Mouse (Mus musculus): ENCODE data around the gene Enc1. TPM values are rescaled to one million over a fixed set of nuclear protein-coding genes. Genes with fewer than 3 reads are reported as not detected.

Enc1 gene
- 11.2 and 18.6 TPM in 2 replicates for polyA plus RNA-seq (2016; fragmentation: Nextera tagmentation; extraction: Ambion mirVana)

- peak within 1 kb of the TSS; percentile 100 for H3K27ac ChIP-seq
- peaks cover 18% of the 10 kb centered on the region for H3K36me3 ChIP-seq
Measured at GRCm38 (mm10) chr13:97240965-97241786, at the start of gene Enc1. Gene Enc1, plus strand, starts transcription at chr13:97241105.

GRCm38 (mm10) chr13:97192649-97193048 lies 48.3 kb upstream of the Enc1 start:
- 90% methylated on average over 11 of the region's 11 CpGs for WGBS
- Histone ChIP-seq H3K27ac (no peak overlapping the region), H3K4me1 (replicated peaks) (peaks cover 11% of the 10 kb centered on the region)

More at GRCm38 (mm10) chr13:97240965-97241786, at the start of gene Enc1:
- Histone ChIP-seq H3K27me3 (ENCODE audit: insufficient read depth, poor library complexity, severe bottlenecking) (peaks cover 20% of the 10 kb centered on the region), H3K4me3 (peak within 1 kb of the TSS; percentile 93), H3K9me3 (no peaks in the 10 kb centered on the region), H3K4me1 (replicated peaks) (peaks cover 76% of the 10 kb centered on the region)
- DNase-seq (ENCODE audit: low spot score) = peak; percentile 95
- WGBS = under 1% methylated on average over 89 of the region's 89 CpGs

GRCm38 (mm10) chr13:97193420-97193819 lies 47.5 kb upstream of the Enc1 start:
- Histone ChIP-seq H3K27me3 (ENCODE audit: insufficient read depth, poor library complexity, severe bottlenecking) (peaks cover 10% of the 10 kb centered on the region), H3K27ac (no peak overlapping the region), H3K36me3 (0 out of 2 replicates have a peak, but pooled peaks cover 3% of the 10 kb centered on the region), H3K4me1 (replicated peaks) (peaks cover 18% of the 10 kb centered on the region), H3K4me3 (no peak overlapping the region), H3K9me3 (no peaks in the 10 kb centered on the region)
- no peak for DNase-seq (ENCODE audit: low spot score)
- WGBS = 75% methylated on average over 7 of the region's 7 CpGs

More at GRCm38 (mm10) chr13:97192649-97193048, 48.3 kb upstream of the Enc1 start:
- H3K36me3 ChIP-seq = 0 out of 2 replicates have a peak, but pooled peaks cover 3% of the 10 kb centered on the region
- H3K27me3 ChIP-seq (ENCODE audit: insufficient read depth, poor library complexity, severe bottlenecking) = peaks cover 10% of the 10 kb centered on the region
- no peaks in the 10 kb centered on the region for H3K9me3 ChIP-seq
- DNase-seq (ENCODE audit: low spot score) = no peak
- no peak overlapping the region for H3K4me3 ChIP-seq

GRCm38 (mm10) chr13:97196186-97196924 lies 44.5 kb upstream of the Enc1 start:
- H3K27ac ChIP-seq = no peak overlapping the region
- H3K9me3 ChIP-seq = no peaks in the 10 kb centered on the region
- no peaks in the 10 kb centered on the region for H3K36me3 ChIP-seq
- DNase-seq (ENCODE audit: low spot score) = no peak
- H3K27me3 ChIP-seq (ENCODE audit: insufficient read depth, poor library complexity, severe bottlenecking) = peaks cover 10% of the 10 kb centered on the region
- H3K4me1 ChIP-seq (replicated peaks) = peaks cover 19% of the 10 kb centered on the region
- H3K4me3 ChIP-seq = no peak overlapping the region
- 59% methylated on average over 12 of the region's 12 CpGs for WGBS

GRCm38 (mm10) chr13:97196925-97197218 lies 44.0 kb upstream of the Enc1 start:
- DNase-seq (ENCODE audit: low spot score) = no peak
- H3K36me3 ChIP-seq = no peaks in the 10 kb centered on the region

GRCm38 (mm10) chr13:97197932-97198562 lies 42.9 kb upstream of the Enc1 start, which contains the start of gene Hexb:
Gene Hexb, minus strand, starts transcription at chr13:97198357.
- DNase-seq (ENCODE audit: low spot score) = peak; percentile 92
- peaks cover 19% of the 10 kb centered on the region for H3K4me1 ChIP-seq (replicated peaks)
- peaks cover 10% of the 10 kb centered on the region for H3K27me3 ChIP-seq (ENCODE audit: insufficient read depth, poor library complexity, severe bottlenecking)
- H3K27ac ChIP-seq = peak within 1 kb of the TSS; percentile 89
- H3K4me3 ChIP-seq = peak within 1 kb of the TSS; percentile 69
- no peaks in the 10 kb centered on the region for H3K9me3 ChIP-seq
- WGBS = under 1% methylated on average over 45 of the region's 45 CpGs
- no peaks in the 10 kb centered on the region for H3K36me3 ChIP-seq

More at GRCm38 (mm10) chr13:97196925-97197218, 44.0 kb upstream of the Enc1 start:
- H3K4me1 ChIP-seq (replicated peaks) = peaks cover 19% of the 10 kb centered on the region
- no peak overlapping the region for H3K27ac ChIP-seq
- 91% methylated on average over 2 of the region's 2 CpGs for WGBS
- H3K9me3 ChIP-seq = no peaks in the 10 kb centered on the region
- H3K4me3 ChIP-seq = no peak overlapping the region
- H3K27me3 ChIP-seq (ENCODE audit: insufficient read depth, poor library complexity, severe bottlenecking) = peaks cover 10% of the 10 kb centered on the region

- Histone ChIP-seq H3K9me3 (no peaks in the 10 kb centered on the region), H3K4me3 (no peak overlapping the region), H3K36me3 (no peaks in the 10 kb centered on the region), H3K4me1 (replicated peaks) (peaks cover 19% of the 10 kb centered on the region), H3K27me3 (ENCODE audit: insufficient read depth, poor library complexity, severe bottlenecking) (peaks cover 10% of the 10 kb centered on the region), H3K27ac (no peak overlapping the region)
- no peak for DNase-seq (ENCODE audit: low spot score)
- WGBS = 86% methylated on average over 2 of the region's 2 CpGs
Measured at GRCm38 (mm10) chr13:97199123-97199522, 41.8 kb upstream of the Enc1 start.

GRCm38 (mm10) chr13:97201076-97201475 lies 39.8 kb upstream of the Enc1 start:
- 76% methylated on average over 7 of the region's 7 CpGs for WGBS
- DNase-seq (ENCODE audit: low spot score) = no peak
- Histone ChIP-seq H3K27ac (no peak overlapping the region), H3K4me1 (replicated peaks) (peaks cover 33% of the 10 kb centered on the region), H3K27me3 (ENCODE audit: insufficient read depth, poor library complexity, severe bottlenecking) (peaks cover 10% of the 10 kb centered on the region; the same call in 1 of the 2 replicates), H3K9me3 (no peaks in the 10 kb centered on the region), H3K36me3 (no peaks in the 10 kb centered on the region), H3K4me3 (no peak overlapping the region)

- no peak for DNase-seq (ENCODE audit: low spot score)
- Histone ChIP-seq H3K9me3 (no peaks in the 10 kb centered on the region), H3K27ac (no peak overlapping the region), H3K27me3 (ENCODE audit: insufficient read depth, poor library complexity, severe bottlenecking) (peaks cover 5% of the 10 kb centered on the region; the same call in 1 of the 2 replicates), H3K4me3 (no peak overlapping the region), H3K4me1 (replicated peaks) (peaks cover 28% of the 10 kb centered on the region), H3K36me3 (no peaks in the 10 kb centered on the region)
- WGBS = 85% methylated on average over 4 of the region's 4 CpGs
Measured at GRCm38 (mm10) chr13:97201896-97202295, 39.0 kb upstream of the Enc1 start.

GRCm38 (mm10) chr13:97205052-97205701 lies 35.7 kb upstream of the Enc1 start:
- no peaks in the 10 kb centered on the region for H3K36me3 ChIP-seq
- H3K9me3 ChIP-seq = no peaks in the 10 kb centered on the region
- H3K27ac ChIP-seq = peak overlapping the region; percentile 57
- peak overlapping the region; percentile 46 for H3K4me3 ChIP-seq
- 16% methylated on average over 18 of the region's 18 CpGs for WGBS
- no peaks in the 10 kb centered on the region for H3K27me3 ChIP-seq (ENCODE audit: insufficient read depth, poor library complexity, severe bottlenecking)
- H3K4me1 ChIP-seq (replicated peaks) = peaks cover 14% of the 10 kb centered on the region; the same call in 1 of the 2 replicates
- peak; percentile 77 for DNase-seq (ENCODE audit: low spot score)

- no peaks in the 10 kb centered on the region for H3K27me3 ChIP-seq (ENCODE audit: insufficient read depth, poor library complexity, severe bottlenecking)
- H3K4me1 ChIP-seq (replicated peaks) = peaks cover 14% of the 10 kb centered on the region; the same call in 1 of the 2 replicates
- DNase-seq (ENCODE audit: low spot score) = no peak
- no peak overlapping the region for H3K27ac ChIP-seq
- H3K9me3 ChIP-seq = no peaks in the 10 kb centered on the region
- H3K4me3 ChIP-seq = no peak overlapping the region
- 91% methylated on average over 2 of the region's 2 CpGs for WGBS
- H3K36me3 ChIP-seq = no peaks in the 10 kb centered on the region
Measured at GRCm38 (mm10) chr13:97206046-97206445, 34.9 kb upstream of the Enc1 start.

GRCm38 (mm10) chr13:97207472-97208111 lies 33.3 kb upstream of the Enc1 start:
- Histone ChIP-seq H3K27me3 (ENCODE audit: insufficient read depth, poor library complexity, severe bottlenecking) (no peaks in the 10 kb centered on the region), H3K4me1 (replicated peaks) (peaks cover 16% of the 10 kb centered on the region; the same call in 1 of the 2 replicates), H3K27ac (no peak overlapping the region), H3K4me3 (no peak overlapping the region), H3K36me3 (no peaks in the 10 kb centered on the region), H3K9me3 (no peaks in the 10 kb centered on the region)
- no peak for DNase-seq (ENCODE audit: low spot score)
- WGBS = 83% methylated on average over 7 of the region's 7 CpGs
